Mouse (Mus musculus) liver, postnatal 0 days (tissue): ENCODE measurements at regions not wholly inside any gene's neighbourhood (a gene's known extent, or its start where the extent isn't known, plus 50 kb on each side); places are given as distances from the start of the nearest gene placed in this dataset.
"Not testable (repeated sequence)": the region's sequence is repeated elsewhere in the genome, so short reads cannot be mapped to it uniquely, and the experiment has no call there.

Experiments used
- ATAC-seq: fragments of 200-750 bp; cut with Nextera tagmentation; 2 replicates; pipeline ENCODE4 v1.8.0; 2017; ENCODE audit warnings: mild to moderate bottlenecking, moderate library complexity
- DNase-seq: peaks from one replicate; pipeline ENCODE4 v3.0.0-alpha.2; 2016
- H3K27ac ChIP-seq: fragments of 300-500 bp; sonication (generic); 2 replicates; pipeline ENCODE4 v1.5.1; 2014; ENCODE audit warnings: antibody characterized with exemption, moderate library complexity, mild to moderate bottlenecking, low read depth
- H3K27me3 ChIP-seq: fragments of 300-500 bp; sonication (generic); 2 replicates; pipeline ENCODE4 v1.6.1; 2014; ENCODE audit warnings: low read length, control low read depth, mixed read lengths; ENCODE audit not compliant: insufficient read depth
- H3K36me3 ChIP-seq: fragments of 300-500 bp; sonication (generic); replicated peaks from 2 replicates; pipeline ENCODE4 v1.6.1; 2014; ENCODE audit warnings: mild to moderate bottlenecking, control low read depth, low read length, moderate library complexity, mixed read lengths; ENCODE audit not compliant: insufficient read depth
- H3K4me1 ChIP-seq: fragments of 300-500 bp; sonication (generic); 2 replicates; pipeline ENCODE4 v1.6.1; 2014; ENCODE audit warnings: antibody characterized with exemption, mild to moderate bottlenecking, control low read depth; ENCODE audit not compliant: insufficient read depth
- H3K4me2 ChIP-seq: fragments of 300-500 bp; sonication (generic); 2 replicates; pipeline ENCODE4 v1.6.1; 2014; ENCODE audit warnings: low read depth, mild to moderate bottlenecking, low read length, moderate library complexity, mixed read lengths
- H3K4me3 ChIP-seq: fragments of 300-500 bp; sonication (generic); 2 replicates; pipeline ENCODE4 v1.5.1; 2014; ENCODE audit warnings: low read depth, low read length
- H3K9ac ChIP-seq: fragments of 300-500 bp; sonication (generic); replicated peaks from 2 replicates; pipeline ENCODE4 v1.6.1; 2014; ENCODE audit warnings: mild to moderate bottlenecking, moderate library complexity
- H3K9me3 ChIP-seq: fragments of 300-500 bp; sonication (generic); 2 replicates; pipeline ENCODE4 v1.6.1; 2016; ENCODE audit warnings: mild to moderate bottlenecking, control low read depth, low read length, mixed read lengths
- CTCF ChIP-seq: sonication (generic); IDR thresholded peaks from 2 replicates; pipeline ENCODE4 v1.5.1; 2016; ENCODE audit warnings: antibody characterized with exemption, low read depth
- EP300 ChIP-seq: IDR thresholded peaks from 2 replicates; pipeline ENCODE4 v1.6.1; 2016; ENCODE audit warnings: antibody characterized with exemption, low read depth, mild to moderate bottlenecking
- WGBS: fragments of 180-500 bp; shearing (Covaris S2); extraction: QIAGEN DNeasy Blood & Tissue Kit; methylation state at CpG from one replicate; pipeline ENCODE4 v1.1.7; 2014; ENCODE audit not compliant: insufficient replicate concordance; 5-methylcytosine and 5-hydroxymethylcytosine counted together

DNA sequence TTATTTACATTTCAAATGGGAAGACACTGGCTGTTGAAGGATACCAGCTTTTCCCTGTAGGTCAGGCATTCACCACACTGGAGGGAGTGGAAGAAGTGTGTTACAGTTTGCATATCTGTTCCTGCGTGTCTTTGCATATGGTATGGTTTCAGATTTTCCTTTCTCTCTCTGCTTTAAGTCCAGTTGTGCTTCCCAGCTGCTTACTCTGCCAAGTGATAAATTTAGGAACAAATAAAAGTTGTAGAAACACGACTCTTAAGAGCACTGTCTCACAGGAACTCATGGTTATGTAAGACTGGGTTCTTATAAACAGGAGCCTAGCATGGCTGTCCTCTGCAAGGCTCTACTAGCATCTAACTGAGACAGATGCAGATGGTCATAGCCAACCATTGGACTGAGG, 4735.5 kb downstream of the 9330182O14Rik start:
- Histone ChIP-seq H3K4me1 (no peaks in the 10 kb centered on the region), H3K4me3 (no peak overlapping the region), H3K27me3 (no peaks in the 10 kb centered on the region), H3K36me3 (no peaks in the 10 kb centered on the region), H3K4me2 (no peak overlapping the region), H3K9me3 (no peaks in the 10 kb centered on the region), H3K27ac (no peak overlapping the region), H3K9ac (no peak overlapping the region)
- TF ChIP-seq EP300, result no peak
- no peak for TF ChIP-seq CTCF
- no peak for DNase-seq
- no peak for ATAC-seq
- WGBS, result 56% methylated on average over 2 of the region's 2 CpGs

GRCm38 (mm10) chr15:44870934-44871333, 4736.8 kb downstream of the 9330182O14Rik start:
- not testable (repeated sequence) for H3K27me3 ChIP-seq, H3K4me1 ChIP-seq, H3K27ac ChIP-seq, DNase-seq, H3K36me3 ChIP-seq, H3K9me3 ChIP-seq, H3K4me3 ChIP-seq, ATAC-seq, H3K9ac ChIP-seq, H3K4me2 ChIP-seq
- WGBS, result 70% methylated on average over 2 of the region's 3 CpGs

- Histone ChIP-seq H3K4me2 (no peak overlapping the region), H3K27ac (no peak overlapping the region), H3K4me3 (no peak overlapping the region), H3K9ac (no peak overlapping the region), H3K9me3 (no peaks in the 10 kb centered on the region), H3K27me3 (no peaks in the 10 kb centered on the region), H3K36me3 (no peaks in the 10 kb centered on the region), H3K4me1 (no peaks in the 10 kb centered on the region)
- ATAC-seq (0 out of 2 replicates have a peak, but pooled peaks have one; percentile 7), DNase-seq (no peak)
- TF ChIP-seq EP300, result no peak
- TF ChIP-seq CTCF, result no peak
- 26% methylated on average over 4 of the region's 4 CpGs for WGBS
Measured at GRCm38 (mm10) chr15:44882219-44882618, 4748.1 kb downstream of the 9330182O14Rik start.

- no peak for TF ChIP-seq EP300
- TF ChIP-seq CTCF, result no peak
Measured at GRCm38 (mm10) chr15:44891544-44891943, 4757.4 kb downstream of the 9330182O14Rik start.

DNA sequence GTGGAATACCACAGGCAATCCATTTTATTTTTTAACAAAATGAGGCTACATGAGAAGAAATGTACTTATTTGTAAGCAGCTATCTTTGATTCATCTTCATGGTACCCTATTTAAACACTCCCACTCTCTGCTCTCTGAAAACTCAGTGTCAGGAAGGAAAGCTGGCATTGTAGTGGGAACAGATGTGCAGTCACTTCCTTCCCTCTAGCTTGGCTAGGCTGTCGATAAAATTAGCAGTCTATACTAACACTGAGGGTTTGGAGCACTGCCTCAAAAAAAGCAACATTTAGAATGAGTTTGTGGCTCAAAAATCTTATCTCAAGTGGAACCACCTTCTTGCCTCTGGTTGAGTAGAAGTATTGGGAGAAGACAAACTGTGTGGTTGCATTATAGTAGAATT, 4762.1 kb downstream of the 9330182O14Rik start:
- WGBS, result 23% methylated on average over 1 of the region's 1 CpGs
- Histone ChIP-seq H3K4me3 (no peak overlapping the region), H3K36me3 (no peaks in the 10 kb centered on the region), H3K4me1 (no peaks in the 10 kb centered on the region), H3K4me2 (no peak overlapping the region), H3K9ac (no peak overlapping the region), H3K27me3 (no peaks in the 10 kb centered on the region), H3K27ac (no peak overlapping the region), H3K9me3 (no peaks in the 10 kb centered on the region)
- ATAC-seq (no peak), DNase-seq (no peak)
- TF ChIP-seq EP300 (no peak), CTCF (no peak)

More at GRCm38 (mm10) chr15:44891544-44891943, 4757.4 kb downstream of the 9330182O14Rik start:
- DNase-seq (no peak), ATAC-seq (no peak)
- no peaks in the 10 kb centered on the region for H3K27me3 ChIP-seq
- H3K4me3 ChIP-seq, result no peak overlapping the region
- H3K4me1 ChIP-seq, result no peaks in the 10 kb centered on the region
- H3K9me3 ChIP-seq, result no peaks in the 10 kb centered on the region
- H3K4me2 ChIP-seq, result no peak overlapping the region
- H3K9ac ChIP-seq, result no peak overlapping the region
- H3K36me3 ChIP-seq, result no peaks in the 10 kb centered on the region
- H3K27ac ChIP-seq, result no peak overlapping the region
- 74% methylated on average over 1 of the region's 1 CpGs for WGBS

DNA sequence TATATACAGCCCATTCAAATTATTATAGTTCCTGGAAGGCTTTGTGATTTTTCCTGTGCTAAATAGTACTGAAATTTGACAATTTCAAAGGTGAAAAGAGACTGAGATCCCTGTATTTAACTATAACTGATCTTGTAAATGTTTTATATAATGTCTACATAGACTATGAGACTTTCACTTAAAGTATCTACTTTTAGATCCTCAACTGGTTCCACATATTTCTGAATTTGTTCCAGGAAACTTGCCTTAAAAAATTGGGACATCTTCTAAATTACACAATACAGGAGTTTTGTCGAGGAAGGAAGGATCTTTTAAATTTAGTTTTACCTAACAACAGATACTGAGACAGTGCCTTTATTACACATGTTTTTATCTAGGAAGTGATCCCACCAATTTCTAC, 4763.4 kb downstream of the 9330182O14Rik start:
- no peak overlapping the region for H3K9ac ChIP-seq
- no peak overlapping the region for H3K4me2 ChIP-seq
- H3K27me3 ChIP-seq, result no peaks in the 10 kb centered on the region
- no peaks in the 10 kb centered on the region for H3K36me3 ChIP-seq
- H3K27ac ChIP-seq, result no peak overlapping the region
- DNase-seq (no peak), ATAC-seq (no peak)
- 53% methylated on average over 1 of the region's 1 CpGs for WGBS
- no peak for TF ChIP-seq CTCF
- TF ChIP-seq EP300, result no peak
- H3K4me1 ChIP-seq, result no peaks in the 10 kb centered on the region
- H3K4me3 ChIP-seq, result no peak overlapping the region
- H3K9me3 ChIP-seq, result no peaks in the 10 kb centered on the region

- TF ChIP-seq CTCF (no peak), EP300 (no peak)
- 42% methylated on average over 2 of the region's 2 CpGs for whole genome bisulfite sequencing
- ATAC-seq, result no peak
Measured at GRCm38 (mm10) chr15:44907133-44907532, 4773.0 kb downstream of the 9330182O14Rik start.

More at GRCm38 (mm10) chr15:44907133-44907532, 4773.0 kb downstream of the 9330182O14Rik start:
- H3K4me3 ChIP-seq, result no peak overlapping the region
- no peaks in the 10 kb centered on the region for H3K9me3 ChIP-seq
- H3K4me1 ChIP-seq, result no peaks in the 10 kb centered on the region
- no peak overlapping the region for H3K9ac ChIP-seq
- no peak for DNase-seq
- H3K4me2 ChIP-seq, result no peak overlapping the region
- no peaks in the 10 kb centered on the region for H3K27me3 ChIP-seq
- H3K36me3 ChIP-seq, result no peaks in the 10 kb centered on the region
- H3K27ac ChIP-seq, result no peak overlapping the region
